Comparison of ENCODE assay signal across 27 mouse cellular contexts in genomic region chr12:82095396-82095795, GRCm38 (mm10).
"Had no signal": no experiment of that assay in that cellular context is flagged by ENCODE, and none has a peak within 500 bp of the region (broad histone marks: within the 10 kb centered on the region; RNA-seq: fewer than 3 reads in every experiment).

No protein-coding gene starts in this region.

- ATAC-seq: hindbrain, embryonic 16.5 days; inflammation-experienced regulatory T-cells, adult 6 months; intestine, embryonic 15.5 days; intestine, postnatal 0 days had no signal

- H3K4me1 ChIP-seq: liver, embryonic 13.5 days; liver, embryonic 15.5 days had no signal

- H3K27ac ChIP-seq: gastrocnemius, adult 2 months; heart, embryonic 10.5 days; hindbrain, embryonic 10.5 days; hindbrain, embryonic 12.5 days; hindbrain, embryonic 14.5 days; intestine, embryonic 15.5 days; limb, embryonic 10.5 days; limb, embryonic 12.5 days; liver, embryonic 13.5 days; liver, embryonic 15.5 days had no signal

- H3K4me3 ChIP-seq: gastrocnemius, adult 2 months; heart, embryonic 10.5 days; heart, embryonic 12.5 days; hindbrain, embryonic 10.5 days; hindbrain, embryonic 12.5 days; intestine, embryonic 15.5 days; limb, embryonic 10.5 days; limb, embryonic 12.5 days; liver, embryonic 13.5 days; liver, embryonic 15.5 days had no signal

- DNase-seq: gastrocnemius, adult 2 months; gastrocnemius, postnatal 10 days; gastrocnemius, postnatal 25 days; heart, adult 18-20 months; heart, postnatal 10 days; heart, postnatal 4 days; kidney, adult 18-20 months; kidney, adult 8-10 months; kidney, postnatal 10 days; kidney, postnatal 25 days; layer of hippocampus, adult 9-11 months; layer of hippocampus, postnatal 36 days; liver; liver, embryonic 13.5 days had no signal

- H3K4me2 ChIP-seq: heart, embryonic 12.5 days; hindbrain, embryonic 12.5 days; hindbrain, embryonic 14.5 days; intestine, embryonic 15.5 days; limb, embryonic 12.5 days; liver, embryonic 11.5 days; liver, embryonic 13.5 days; liver, embryonic 15.5 days had no signal

- H3K9ac ChIP-seq: heart, embryonic 12.5 days; hindbrain, embryonic 12.5 days; hindbrain, embryonic 14.5 days; intestine, embryonic 15.5 days; limb, embryonic 12.5 days; liver, embryonic 13.5 days; liver, embryonic 15.5 days had no signal

- H3K9me3 ChIP-seq: heart, embryonic 10.5 days; hindbrain, embryonic 10.5 days; hindbrain, embryonic 12.5 days; intestine, embryonic 15.5 days; limb, embryonic 10.5 days; liver, embryonic 13.5 days; liver, embryonic 15.5 days had no signal

- H3K36me3 ChIP-seq: heart, embryonic 10.5 days; heart, embryonic 12.5 days; hindbrain, embryonic 10.5 days; hindbrain, embryonic 12.5 days; intestine, embryonic 15.5 days; limb, embryonic 10.5 days; limb, embryonic 12.5 days; liver, embryonic 13.5 days; liver, embryonic 15.5 days had no signal

- H3K27me3 ChIP-seq: heart, embryonic 12.5 days; hindbrain, embryonic 12.5 days; intestine, embryonic 15.5 days; limb, embryonic 12.5 days; liver, embryonic 13.5 days; liver, embryonic 15.5 days had no signal
